Mouse (Mus musculus) cerebellum, adult 18-20 months (tissue): ENCODE results near the gene Fggy.

Experiments used
- DNase-seq, 2 experiments: peaks; one replicate each; pipeline ENCODE4 v3.0.0; 2021

Fggy gene

GRCm38 (mm10) chr4:95557333-95557956 lies at the start of gene Fggy:
Gene Fggy (plus strand): TSS chr4:95557507.
- DNase-seq: peak; percentile 95 to 97

- DNase-seq: no peak
These were observed 49.4 kb upstream of the Fggy start for GRCm38 (mm10) chr4:95507946-95508311.

DNA sequence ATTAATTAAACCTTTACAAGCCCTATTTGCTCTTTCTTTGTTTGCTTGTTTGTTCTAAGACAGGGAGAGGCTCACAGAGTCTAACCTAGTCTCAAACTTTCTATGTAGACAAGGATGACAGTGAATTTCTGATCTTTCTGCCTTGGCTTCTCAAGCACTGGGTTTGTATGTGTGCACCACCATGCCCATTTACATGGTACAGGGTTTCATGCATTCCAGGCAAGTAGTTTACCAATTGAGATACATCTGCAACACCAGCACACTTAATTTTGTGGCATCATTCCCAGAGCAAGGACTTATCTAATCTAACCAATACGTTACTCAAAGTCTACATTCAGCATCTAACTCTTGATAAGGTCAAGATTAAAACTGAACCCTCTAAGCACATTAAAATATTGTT lies 38.9 kb upstream of the Fggy start:
- no peak for DNase-seq

DNA sequence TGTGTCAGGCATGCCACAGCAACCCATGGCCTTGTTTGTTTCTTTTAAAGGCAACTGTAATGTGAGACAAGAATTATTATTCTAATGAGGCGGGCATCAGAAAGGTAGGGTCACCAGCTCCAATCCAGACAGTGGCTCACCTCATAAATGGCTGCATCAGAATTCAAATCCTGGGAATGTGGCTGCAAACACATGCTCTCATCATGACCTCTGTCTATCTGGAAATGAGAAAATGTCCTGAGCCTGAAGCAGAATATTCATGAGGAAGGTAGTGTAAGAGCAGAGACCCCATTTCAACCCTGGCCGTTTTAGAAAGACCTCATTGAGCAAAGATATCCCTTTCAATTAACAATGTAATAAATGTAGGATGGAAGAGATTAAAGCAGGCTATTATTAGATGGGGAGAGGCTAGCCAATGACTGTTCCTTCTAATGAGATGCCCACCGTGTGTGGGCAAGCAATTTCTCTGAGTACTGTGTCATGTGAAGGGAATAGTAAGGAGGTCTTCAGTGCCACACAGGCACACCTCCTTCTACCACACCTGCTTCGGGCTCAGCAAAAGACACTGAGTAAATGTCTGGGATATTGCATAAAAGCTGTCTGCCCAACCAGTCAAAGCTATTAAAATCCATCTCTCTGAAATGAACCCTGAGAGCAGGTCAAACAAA lies 37.2 kb upstream of the Fggy start:
- no peak for DNase-seq

GRCm38 (mm10) chr4:95520643-95521032 lies 36.7 kb upstream of the Fggy start:
- no peak for DNase-seq

- DNase-seq: no peak
These were observed 30.7 kb upstream of the Fggy start for GRCm38 (mm10) chr4:95526588-95526987.

GRCm38 (mm10) chr4:95530757-95531156 lies 26.6 kb upstream of the Fggy start:
- no peak for DNase-seq

DNA sequence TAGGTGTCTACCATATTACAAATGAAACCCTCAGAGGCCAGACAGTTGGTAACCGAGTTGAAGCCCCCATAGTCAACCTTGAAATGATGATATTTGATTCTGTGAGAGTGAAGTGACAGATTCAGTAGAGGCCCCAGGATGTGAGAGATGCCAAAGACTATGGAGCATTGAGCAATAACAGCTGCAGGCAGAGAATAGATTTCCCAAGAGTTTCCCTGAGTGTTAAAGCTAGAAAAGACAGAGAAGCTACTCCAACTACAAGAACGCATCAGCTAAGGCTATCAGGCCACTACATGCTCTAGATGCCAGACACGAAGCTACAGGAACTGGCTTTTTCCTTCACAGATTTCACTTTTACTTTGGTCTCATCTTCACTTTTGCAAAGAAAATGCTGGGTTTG lies 23.4 kb upstream of the Fggy start:
- no peak for DNase-seq

DNA sequence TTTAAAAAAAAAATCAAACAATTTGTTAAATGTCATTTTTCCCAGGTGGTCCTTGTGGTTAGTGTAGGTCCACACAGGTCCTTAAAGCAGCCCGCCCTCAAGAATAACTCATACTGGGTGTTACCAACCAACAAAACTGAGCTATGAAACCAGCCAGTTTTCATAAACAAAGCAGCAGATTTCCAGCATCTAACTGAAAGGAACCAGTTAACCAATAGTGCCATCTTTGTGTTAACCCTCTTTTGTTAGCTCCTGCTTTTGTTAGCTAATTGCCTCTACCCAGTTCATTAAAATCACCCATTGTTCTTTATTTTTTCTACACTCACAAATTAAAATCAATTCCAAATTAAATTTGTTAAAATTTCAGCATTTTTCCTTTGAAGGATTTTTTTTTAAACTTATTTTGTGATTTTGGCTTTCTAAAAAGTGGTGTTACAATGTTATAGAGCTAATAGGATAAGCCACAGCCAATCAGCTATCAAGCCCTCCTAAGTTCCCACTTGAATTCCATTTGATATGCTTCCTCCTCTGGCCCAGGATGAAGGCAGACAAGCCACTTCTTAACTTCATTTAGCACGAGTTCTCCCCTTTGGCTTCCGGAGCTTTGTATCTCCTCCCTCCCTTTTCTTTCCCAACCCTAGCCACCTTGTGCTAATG lies 15.8 kb upstream of the Fggy start:
- DNase-seq: no peak

- DNase-seq: no peak
These were observed 15.1 kb upstream of the Fggy start for GRCm38 (mm10) chr4:95542039-95542790.

GRCm38 (mm10) chr4:95543529-95543928 lies 13.8 kb upstream of the Fggy start:
- no peak for DNase-seq

GRCm38 (mm10) chr4:95556663-95557332 lies 509 bp upstream of the Fggy start:
- no peak for DNase-seq

DNA sequence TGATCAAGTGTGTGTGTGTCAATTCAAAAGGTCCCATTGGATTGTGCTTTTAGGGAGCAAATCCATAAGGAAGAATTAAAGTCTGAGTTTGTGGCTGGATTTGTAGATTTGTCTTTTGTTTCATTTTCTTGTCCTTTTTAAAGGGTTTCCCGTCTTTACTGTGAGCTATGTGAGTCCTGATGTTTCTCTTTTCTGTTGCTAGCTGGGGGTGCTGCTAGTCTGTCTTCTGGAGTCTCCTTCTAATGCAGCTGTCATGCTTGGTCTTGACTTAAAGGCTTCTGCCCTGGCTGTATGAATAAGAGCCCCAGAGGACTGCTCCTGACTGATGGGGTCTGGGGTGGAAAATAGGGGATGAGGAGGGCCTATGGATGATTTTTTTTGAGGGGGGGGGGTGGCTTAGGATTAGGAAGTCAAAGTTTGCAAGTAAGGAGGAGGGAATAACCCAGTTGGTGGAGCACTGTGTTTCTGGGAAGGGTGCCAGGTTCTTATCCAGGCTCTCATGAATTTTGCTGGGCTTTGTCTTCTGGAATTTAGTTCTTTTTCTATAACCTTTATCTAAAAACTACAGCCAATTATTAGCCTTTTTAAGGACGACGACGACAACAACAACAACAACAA lies 1.1 kb downstream of the Fggy start:
- DNase-seq: peak; percentile 10 to 12

GRCm38 (mm10) chr4:95571621-95572020 lies 14.3 kb downstream of the Fggy start:
- no peak for DNase-seq

GRCm38 (mm10) chr4:95573704-95574103 lies 16.4 kb downstream of the Fggy start:
- no peak for DNase-seq

GRCm38 (mm10) chr4:95575411-95575911 lies 18.2 kb downstream of the Fggy start:
- no peak for DNase-seq

- no peak for DNase-seq
These were observed 21.9 kb downstream of the Fggy start for GRCm38 (mm10) chr4:95579183-95579582.

DNA sequence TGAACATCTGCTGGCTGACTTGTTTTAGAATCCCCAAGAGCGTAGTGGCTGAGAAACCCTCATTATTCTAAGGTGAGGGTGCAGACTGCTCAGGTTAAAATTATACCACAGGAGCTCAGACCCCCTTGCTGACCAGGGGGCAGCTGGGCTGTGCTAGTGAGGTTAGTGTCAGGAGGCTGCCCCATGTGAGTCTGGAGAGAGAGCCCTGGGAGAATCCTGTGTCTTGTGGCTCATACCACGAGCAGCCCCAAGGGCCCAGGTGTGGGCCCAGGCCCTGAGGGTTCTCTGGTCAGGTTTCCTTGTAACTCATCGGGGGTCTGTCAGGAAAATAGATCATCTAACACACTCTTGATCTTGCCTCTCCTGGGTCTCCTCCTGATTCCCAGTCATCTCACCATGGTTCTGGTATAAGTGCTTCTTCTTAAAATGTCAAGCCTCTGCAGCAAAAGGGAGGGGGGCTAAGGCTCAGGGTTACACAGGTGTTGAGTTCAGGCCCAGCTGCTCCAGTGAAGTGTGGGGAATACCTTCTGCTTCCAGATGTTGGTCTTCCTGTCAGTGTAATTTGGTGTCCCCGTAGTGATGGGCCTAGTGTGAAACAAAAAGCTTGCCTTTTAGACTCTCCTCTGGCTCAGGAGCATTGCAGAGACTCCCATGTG lies 26.9 kb downstream of the Fggy start:
- DNase-seq: no peak

DNA sequence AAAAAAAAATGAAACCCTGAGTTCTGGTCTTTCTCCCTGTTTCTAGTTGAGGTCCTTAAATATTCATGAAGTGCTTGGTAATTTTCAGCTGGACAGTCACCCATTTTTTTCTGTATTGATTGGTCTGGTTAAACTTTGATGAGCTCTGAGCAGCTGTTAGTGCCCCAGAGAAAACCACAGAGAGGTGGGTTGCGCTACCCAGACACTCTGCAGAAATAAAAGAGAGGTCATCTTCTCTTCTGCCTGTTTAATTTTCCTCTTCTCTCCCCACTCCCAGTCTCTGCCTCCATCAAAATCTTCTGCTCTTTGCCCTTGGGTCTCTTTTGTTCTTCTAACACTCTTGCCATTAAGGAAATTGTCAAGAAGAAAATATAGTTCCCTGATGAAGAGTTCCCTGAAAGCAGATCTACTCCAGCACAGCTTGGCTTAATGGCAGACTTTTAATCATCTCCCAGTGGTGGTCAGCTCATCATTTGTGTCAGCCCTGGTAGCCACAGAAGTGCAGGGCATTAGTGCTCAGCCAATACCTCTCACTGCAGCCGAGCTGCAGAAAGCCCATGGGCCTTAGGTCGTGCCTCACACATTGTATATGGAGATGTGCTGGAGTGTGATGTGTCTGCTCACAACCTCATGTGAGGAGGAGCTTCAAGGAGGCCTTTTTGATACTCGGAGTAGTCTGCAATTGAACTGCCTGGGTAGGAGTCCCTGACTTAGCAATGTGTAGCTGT lies 29.1 kb downstream of the Fggy start:
- no peak for DNase-seq

DNA sequence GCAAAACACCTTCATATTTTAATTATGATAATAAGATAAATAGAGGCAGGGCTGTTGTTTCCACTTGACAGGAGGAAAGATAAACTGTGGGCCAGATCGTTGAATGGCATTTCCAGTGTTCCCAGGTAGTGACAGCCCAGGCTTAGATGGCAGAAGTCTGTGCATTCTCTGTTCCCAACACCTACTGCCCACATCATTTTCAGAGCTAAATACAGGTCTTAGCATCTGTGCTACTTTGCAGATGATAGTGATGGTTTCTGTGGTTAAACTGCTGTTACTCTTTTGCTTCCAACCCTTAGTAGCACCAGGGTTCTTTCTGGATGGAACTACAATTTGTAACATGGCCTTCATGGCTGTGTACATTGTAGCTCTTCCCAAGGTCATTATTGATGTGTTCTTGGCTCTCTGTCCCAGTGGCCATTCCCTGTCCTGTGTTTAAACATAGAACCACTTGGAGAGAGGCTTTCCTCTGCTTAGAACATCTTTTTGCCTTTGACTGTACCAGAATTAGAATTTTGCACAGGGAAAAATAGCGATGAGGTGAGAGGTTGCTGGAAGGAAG lies 31.5 kb downstream of the Fggy start:
- no peak for DNase-seq

DNA sequence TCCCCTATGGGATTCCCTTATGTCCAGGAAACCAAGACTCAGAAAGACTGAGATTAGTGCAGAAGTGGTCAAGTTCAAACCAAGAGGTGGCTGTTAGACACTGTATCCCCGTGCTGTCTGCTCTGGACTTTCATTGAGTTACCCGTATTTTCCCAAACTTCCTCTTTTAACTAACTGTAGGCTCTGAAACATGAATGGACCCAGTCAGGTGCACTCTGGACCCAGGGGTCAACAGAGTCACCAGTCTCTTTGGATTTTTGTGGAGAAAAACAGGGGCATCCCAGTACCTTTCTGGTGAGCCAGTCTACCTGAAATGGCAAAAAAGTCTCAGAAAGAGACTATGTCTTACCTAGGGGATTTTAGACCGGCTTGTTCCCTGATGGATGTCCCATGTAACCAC lies 33.6 kb downstream of the Fggy start:
- DNase-seq: no peak
